Mouse (Mus musculus) CH12.LX (cell line): ENCODE results near the gene Gm21969. TPM values are rescaled to one million over a fixed set of nuclear protein-coding genes. Genes with fewer than 3 reads are reported as not detected.
A peak's percentile ranks its signal among the peaks of the same experiment; 100 is the strongest.

Experiments used
- DNase-seq: peaks from one replicate; pipeline ENCODE4 v3.0.0-alpha.2; 2013; ENCODE audit errors: extremely low read depth
- H3K27ac ChIP-seq: 2 replicates; pipeline ENCODE4 v1.5.1; 2012; ENCODE audit warnings: low read depth, mild to moderate bottlenecking, control low read depth, moderate library complexity; ENCODE audit not compliant: insufficient read depth
- H3K27me3 ChIP-seq: replicated peaks from 2 replicates; pipeline ENCODE3; 2012; ENCODE audit warnings: inconsistent platforms
- H3K36me3 ChIP-seq, 2 experiments: replicated peaks in 1 of 2; 2 replicates each; pipeline versions ENCODE3 to v1.6.1; 2012; ENCODE audit warnings: inconsistent platforms in 1 of 2, low read length in 1 of 2, mild to moderate bottlenecking in 1 of 2, mixed read lengths in 1 of 2, moderate library complexity in 1 of 2; ENCODE audit not compliant: control insufficient read depth in 1 of 2, insufficient read depth in 1 of 2
- H3K4me1 ChIP-seq, 2 experiments: 2 replicates each; pipeline ENCODE4 v1.6.1; 2012; ENCODE audit warnings: inconsistent platforms in 1 of 2, moderate library complexity in 1 of 2; ENCODE audit not compliant: insufficient read depth in 2 of 2, control insufficient read depth in 1 of 2
- H3K4me2 ChIP-seq: 2 replicates; pipeline ENCODE4 v1.6.1; 2012; ENCODE audit warnings: low read depth, mild to moderate bottlenecking, control low read depth; ENCODE audit not compliant: poor library complexity, insufficient read depth, severe bottlenecking
- H3K4me3 ChIP-seq, 3 experiments: fragments of 150-350 bp in 1 of 3; sonication (generic) in 1 of 3; replicated peaks in 1 of 3; 2 replicates each; pipeline versions ENCODE3 to v1.5.1; 2011 to 2012; ENCODE audit warnings: low read depth in 2 of 3, low read length in 2 of 3, mild to moderate bottlenecking in 2 of 3, moderate library complexity in 2 of 3, control low read depth in 1 of 3, improper control_type of control experiment in 1 of 3, inconsistent platforms in 1 of 3, mixed read lengths in 1 of 3; ENCODE audit not compliant: poor library complexity in 1 of 3
- H3K79me2 ChIP-seq: replicated peaks from 2 replicates; pipeline ENCODE4 v1.6.1; 2012; ENCODE audit warnings: mild to moderate bottlenecking, moderate library complexity; ENCODE audit not compliant: control insufficient read depth, poor library complexity, insufficient read depth, severe bottlenecking; ENCODE audit errors: extremely low read depth
- H3K9ac ChIP-seq: 2 replicates; pipeline ENCODE4 v1.6.1; 2012; ENCODE audit warnings: low read depth, mild to moderate bottlenecking, control low read depth, moderate library complexity; ENCODE audit not compliant: insufficient read depth
- H3K9me3 ChIP-seq: replicated peaks from 2 replicates; pipeline ENCODE3; 2012; ENCODE audit warnings: low read length, inconsistent platforms, mixed read lengths
- BHLHE40 ChIP-seq: IDR thresholded peaks from 2 replicates; pipeline ENCODE4 v1.6.1; 2011; ENCODE audit warnings: mild to moderate bottlenecking, low read depth, low read length, improper control_type of control experiment
- CHD1 ChIP-seq: IDR thresholded peaks from 2 replicates; pipeline ENCODE4 v1.6.1; 2012; ENCODE audit warnings: low read depth, low read length, improper control_type of control experiment, inconsistent platforms
- CHD2 ChIP-seq: IDR thresholded peaks from 2 replicates; pipeline ENCODE4 v1.6.1; 2011; ENCODE audit warnings: low read length, improper control_type of control experiment
- CTCF ChIP-seq, 2 experiments: IDR thresholded peaks in 1 of 2; conservative IDR thresholded peaks in 1 of 2; 2 replicates each; pipeline ENCODE4 v1.5.1; 2011 to 2012; ENCODE audit warnings: low read depth in 2 of 2, low read length in 2 of 2, improper control_type of control experiment in 1 of 2, inconsistent platforms in 1 of 2, mild to moderate bottlenecking in 1 of 2, moderate library complexity in 1 of 2
- E2F4 ChIP-seq: IDR thresholded peaks from 2 replicates; pipeline ENCODE4 v1.6.1; 2011; ENCODE audit warnings: low read depth, low read length, improper control_type of control experiment; ENCODE audit not compliant: insufficient replicate concordance
- ELF1 ChIP-seq: IDR thresholded peaks from 2 replicates; pipeline ENCODE4 v1.6.1; 2014; ENCODE audit warnings: low read depth, mild to moderate bottlenecking, inconsistent platforms, low read length, improper control_type of control experiment
- EP300 ChIP-seq: IDR thresholded peaks from 2 replicates; pipeline ENCODE4 v1.6.1; 2011; ENCODE audit warnings: low read length, improper control_type of control experiment
- ETS1 ChIP-seq: conservative IDR thresholded peaks from 2 replicates; pipeline ENCODE4 v1.6.1; 2012; ENCODE audit warnings: low read depth, mild to moderate bottlenecking, inconsistent platforms, low read length, improper control_type of control experiment, moderate library complexity
- GABPA ChIP-seq: IDR thresholded peaks from 2 replicates; pipeline ENCODE4 v1.6.1; 2012; ENCODE audit warnings: low read depth, low read length, improper control_type of control experiment, inconsistent platforms; ENCODE audit not compliant: insufficient replicate concordance
- HCFC1 ChIP-seq: IDR thresholded peaks from 2 replicates; pipeline ENCODE4 v1.6.1; 2012; ENCODE audit warnings: low read depth, mild to moderate bottlenecking, inconsistent platforms, low read length, improper control_type of control experiment
- IRF4 ChIP-seq: IDR thresholded peaks from 2 replicates; pipeline ENCODE4 v1.6.1; 2014; ENCODE audit warnings: low read depth, mild to moderate bottlenecking, inconsistent platforms, low read length, improper control_type of control experiment
- JUN ChIP-seq: IDR thresholded peaks from 2 replicates; pipeline ENCODE4 v1.6.1; 2011; ENCODE audit warnings: low read depth, mild to moderate bottlenecking, low read length, improper control_type of control experiment, moderate library complexity; ENCODE audit not compliant: insufficient read depth
- JUND ChIP-seq: conservative IDR thresholded peaks from 2 replicates; pipeline ENCODE4 v1.6.1; 2011; ENCODE audit warnings: low read depth, low read length, improper control_type of control experiment
- KAT2A ChIP-seq: IDR thresholded peaks from 2 replicates; pipeline ENCODE4 v1.6.1; 2012; ENCODE audit warnings: low read length, improper control_type of control experiment, inconsistent platforms; ENCODE audit not compliant: insufficient replicate concordance
- MAFK ChIP-seq: IDR thresholded peaks from 2 replicates; pipeline ENCODE4 v1.6.1; 2011; ENCODE audit warnings: low read length, improper control_type of control experiment; ENCODE audit not compliant: insufficient replicate concordance
- MAX ChIP-seq: IDR thresholded peaks from 2 replicates; pipeline ENCODE4 v1.6.1; 2011; ENCODE audit warnings: low read length, improper control_type of control experiment
- MAZ ChIP-seq: IDR thresholded peaks from 2 replicates; pipeline ENCODE4 v1.6.1; 2012; ENCODE audit warnings: low read depth, mild to moderate bottlenecking, inconsistent platforms, low read length, improper control_type of control experiment, moderate library complexity
- MEF2A ChIP-seq: IDR thresholded peaks from 2 replicates; pipeline ENCODE4 v1.6.1; 2014; ENCODE audit warnings: low read depth, mild to moderate bottlenecking, inconsistent platforms, low read length, improper control_type of control experiment, borderline replicate concordance
- MXI1 ChIP-seq: IDR thresholded peaks from 2 replicates; pipeline ENCODE4 v1.6.1; 2011; ENCODE audit warnings: mild to moderate bottlenecking, low read depth, low read length, improper control_type of control experiment
- MYC ChIP-seq: IDR thresholded peaks from 2 replicates; pipeline ENCODE4 v1.6.1; 2011; ENCODE audit warnings: low read depth, mild to moderate bottlenecking, improper control_type of control experiment, low read length
- NELFE ChIP-seq: IDR thresholded peaks from 2 replicates; pipeline ENCODE4 v1.6.1; 2011; ENCODE audit warnings: low read depth, low read length, improper control_type of control experiment
- NRF1 ChIP-seq: IDR thresholded peaks from 2 replicates; pipeline ENCODE4 v1.6.1; 2014; ENCODE audit warnings: low read depth, mild to moderate bottlenecking, inconsistent platforms, low read length, improper control_type of control experiment, moderate library complexity
- PAX5 ChIP-seq: IDR thresholded peaks from 2 replicates; pipeline ENCODE4 v1.6.1; 2012; ENCODE audit warnings: low read length, inconsistent platforms, mixed read lengths
- POLR2A ChIP-seq: IDR thresholded peaks from 2 replicates; pipeline ENCODE4 v1.6.1; 2011; ENCODE audit warnings: low read depth, mild to moderate bottlenecking, improper control_type of control experiment, low read length
- POLR2AphosphoS2 ChIP-seq: IDR thresholded peaks from 2 replicates; pipeline ENCODE4 v1.6.1; 2011; ENCODE audit warnings: low read depth, low read length, improper control_type of control experiment
- RAD21 ChIP-seq: IDR thresholded peaks from 2 replicates; pipeline ENCODE4 v1.6.1; 2011; ENCODE audit warnings: low read depth, mild to moderate bottlenecking, low read length, improper control_type of control experiment, moderate library complexity
- RCOR1 ChIP-seq: conservative IDR thresholded peaks from 2 replicates; pipeline ENCODE4 v1.6.1; 2012; ENCODE audit warnings: low read depth, mild to moderate bottlenecking, inconsistent platforms, low read length, improper control_type of control experiment
- SIN3A ChIP-seq: IDR thresholded peaks from 2 replicates; pipeline ENCODE4 v1.6.1; 2012; ENCODE audit warnings: low read length, improper control_type of control experiment, inconsistent platforms
- SMC3 ChIP-seq: IDR thresholded peaks from 2 replicates; pipeline ENCODE4 v1.6.1; 2011; ENCODE audit warnings: low read depth, low read length, improper control_type of control experiment
- TBP ChIP-seq: conservative IDR thresholded peaks from 2 replicates; pipeline ENCODE4 v1.6.1; 2011; ENCODE audit warnings: low read depth, low read length, improper control_type of control experiment
- TCF12 ChIP-seq: IDR thresholded peaks from 2 replicates; pipeline ENCODE4 v1.6.1; 2014; ENCODE audit warnings: low read depth, mild to moderate bottlenecking, inconsistent platforms, low read length, improper control_type of control experiment
- UBTF ChIP-seq: IDR thresholded peaks from 2 replicates; pipeline ENCODE4 v1.6.1; 2012; ENCODE audit warnings: low read depth, mild to moderate bottlenecking, inconsistent platforms, low read length, improper control_type of control experiment, moderate library complexity
- USF1 ChIP-seq: IDR thresholded peaks from 2 replicates; pipeline ENCODE4 v1.6.1; 2014; ENCODE audit warnings: low read depth, mild to moderate bottlenecking, inconsistent platforms, low read length, improper control_type of control experiment
- USF2 ChIP-seq: conservative IDR thresholded peaks from 2 replicates; pipeline ENCODE4 v1.6.1; 2011; ENCODE audit warnings: low read depth, low read length, improper control_type of control experiment
- ZC3H11A ChIP-seq: IDR thresholded peaks from 2 replicates; pipeline ENCODE4 v1.6.1; 2012; ENCODE audit warnings: low read depth, mild to moderate bottlenecking, inconsistent platforms, low read length, improper control_type of control experiment
- ZKSCAN1 ChIP-seq: IDR thresholded peaks from 2 replicates; pipeline ENCODE4 v1.6.1; 2012; ENCODE audit warnings: low read depth, inconsistent platforms, low read length, improper control_type of control experiment, borderline replicate concordance
- ZMIZ1 ChIP-seq: IDR thresholded peaks from 2 replicates; pipeline ENCODE4 v1.6.1; 2012; ENCODE audit warnings: low read depth, mild to moderate bottlenecking, inconsistent platforms, low read length, improper control_type of control experiment
- ZNF384 ChIP-seq: IDR thresholded peaks from 2 replicates; pipeline ENCODE4 v1.6.1; 2012; ENCODE audit warnings: low read depth, low read length, improper control_type of control experiment, inconsistent platforms
- dilution Hi-C: fragments of 300-500 bp; cut with MboI; formaldehyde crosslinking; loops from 2 replicates; pipeline ENCODE4 v1.14.3; 2020; ENCODE audit warnings: low sequenced_read_pairs; ENCODE audit not compliant: extremely low pct_unique_long_range_greater_than_20kb, extremely low pct_ligation_motif_present
- in situ Hi-C: fragments of 300-500 bp; cut with MboI; formaldehyde crosslinking; loops from 3 replicates; pipeline ENCODE4 v1.14.3; 2019; ENCODE audit warnings: low sequenced_read_pairs, low pct_ligation_motif_present, low pct_unique_long_range_greater_than_20kb, mixed read lengths
- polyA plus RNA-seq: library from polyadenylated mRNA; unstranded; fragments of >175 nt; gene quantifications from 2 replicates; pipeline ENCODE4 v1.2.1, GENCODE M21; 2012; ENCODE audit warnings: low read depth; ENCODE audit not compliant: insufficient read length
- total RNA-seq, 2 experiments: library from RNA; depleted of rRNA; stranded (reverse); fragments of 300-350 nt in 1 of 2; fragments of >200 nt in 1 of 2; gene quantifications; 2 replicates each; pipeline ENCODE4 v1.2.3; 2012 to 2014

Gene Gm21969
- total and polyA plus RNA-seq, 3 experiments = not detected

GRCm38 (mm10) chr4:139616276-139617000 lies 13.5 kb downstream of the Gm21969 start:
- Histone ChIP-seq H3K36me3 (no peaks in the 10 kb centered on the region), H3K9me3 (peaks cover 18% of the 10 kb centered on the region), H3K4me3 (peak overlapping the region; percentile 40 to 74 (median 54)), H3K27me3 (peaks cover 5% of the 10 kb centered on the region), H3K4me1 (peaks cover 6 to 20% of the 10 kb centered on the region in 2 experiments), H3K79me2 (no peaks in the 10 kb centered on the region), H3K4me2 (peak overlapping the region; percentile 83), H3K27ac (no peak overlapping the region), H3K9ac (peak overlapping the region; percentile 65)
- TF ChIP-seq GABPA (no peak), USF2 (no peak), MAFK (no peak), ZC3H11A (no peak), SIN3A (no peak), CHD1 (no peak), E2F4 (no peak), TCF12 (peak; percentile 61), SMC3 (no peak), MXI1 (no peak; the same call in 1 of the 2 replicates), POLR2A (peak; percentile 95), MEF2A (no peak), IRF4 (no peak), JUN (no peak), NELFE (peak; percentile 88), ZNF384 (no peak), UBTF (no peak), RAD21 (no peak), ETS1 (no peak), PAX5 (no peak), CTCF (conservative IDR thresholded peaks at IDR 0.05 in 1 of 2, IDR thresholded peaks at IDR 0.05 in 1 of 2; ENCODE audit: low read depth in 2 of 2, low read length in 2 of 2) (no peak), MAZ (0 out of 2 replicates have a peak, but pooled peaks have one; percentile 20), CHD2 (no peak), NRF1 (no peak), HCFC1 (peak; percentile 67), KAT2A (no peak), ZMIZ1 (peak; percentile 92), TBP (peak; percentile 83), ELF1 (peak; percentile 86), USF1 (no peak), RCOR1 (no peak), MYC (no peak), BHLHE40 (no peak), MAX (no peak), EP300 (no peak), JUND (no peak), POLR2AphosphoS2 (peak; percentile 68), ZKSCAN1 (no peak)
- in situ Hi-C loops = no loop called here
- dilution Hi-C loops = no loop called here
- DNase-seq = peak; percentile 84
